Comparison of ENCODE assay signal across 11 mouse cellular contexts in the genomic region with DNA sequence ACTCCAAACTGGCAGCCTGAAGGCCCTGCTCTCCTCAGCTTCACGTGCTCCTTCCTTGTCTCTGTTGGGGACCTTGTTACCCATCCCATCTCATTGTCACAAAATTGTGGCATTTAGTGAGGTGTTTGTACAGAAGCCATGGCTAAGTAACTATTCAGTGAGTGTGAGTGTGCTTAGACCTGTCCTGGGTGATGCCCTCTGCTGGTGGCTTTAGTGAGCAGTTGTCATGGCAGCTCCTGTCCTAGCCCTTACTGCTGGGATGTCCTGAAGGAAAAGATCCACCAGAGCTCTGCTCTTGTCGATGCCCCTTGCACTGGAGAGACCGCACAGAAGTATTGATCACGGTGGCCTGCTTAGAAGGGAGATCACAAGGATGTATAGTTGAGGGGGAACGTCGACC. TPM values are rescaled to one million over a fixed set of nuclear protein-coding genes. Genes with fewer than 3 reads are reported as not detected.
DNase-seq lines count a peak whose midpoint lies in the region; ATAC-seq and TF ChIP-seq lines count a peak whose summit lies in the region.
"Had no signal": no experiment of that assay in that cellular context is flagged by ENCODE, and none has a peak within 500 bp of the region (broad histone marks: within the 10 kb centered on the region; RNA-seq: fewer than 3 reads in every experiment).

No protein-coding gene starts in this region.

- TF ChIP-seq EP300 in liver, embryonic 14.5 days (IDR thresholded peaks at IDR 0.05; ENCODE audit: low read depth), result no peak

- H3K36me3 ChIP-seq in liver, embryonic 14.5 days (replicated peaks; ENCODE audit: control insufficient read depth, insufficient read depth, low read depth), result peaks cover 46% of the 10 kb centered on the region
- peaks cover 82% of the 10 kb centered on the region for H3K36me3 ChIP-seq in liver, embryonic 12.5 days

- ATAC-seq in liver, embryonic 14.5 days (ENCODE audit: insufficient read depth), result no peak
- ATAC-seq in liver, embryonic 12.5 days, result no peak
- ATAC-seq in megakaryocyte-erythroid progenitor cell, adult 5-6 weeks (replicated peaks; ENCODE audit: low FRiP score, low TSS enrichment, poor library complexity, severe bottlenecking), result peak; percentile 62; the same call in 1 of the 2 replicates

- H3K27ac ChIP-seq in liver, embryonic 14.5 days, result no peak overlapping the region
- H3K27ac ChIP-seq in liver, embryonic 12.5 days, result no peak overlapping the region

- no peaks in the 10 kb centered on the region for H3K27me3 ChIP-seq in liver, embryonic 14.5 days (ENCODE audit: control insufficient read depth, insufficient read depth, low read length)
- H3K27me3 ChIP-seq in liver, embryonic 12.5 days (replicated peaks), result no peaks in the 10 kb centered on the region
- H3K27me3 ChIP-seq: megakaryocyte, embryonic 14.5 days had no signal

- no peak overlapping the region for H3K4me3 ChIP-seq in liver, embryonic 14.5 days (ENCODE audit: insufficient read depth in 1 of 2, low read depth in 2 of 2, low read length in 2 of 2)
- no peak overlapping the region for H3K4me3 ChIP-seq in liver, embryonic 12.5 days
- H3K4me3 ChIP-seq: megakaryocyte, embryonic 14.5 days had no signal

- DNase-seq in adrenal gland, postnatal 14 days, result peak; percentile 40
- no peak for DNase-seq in adrenal gland, postnatal 4 days (ENCODE audit: low spot score in 2 of 2)
- DNase-seq in liver, embryonic 14.5 days (ENCODE audit: low read depth in 3 of 3, low spot score in 3 of 3), result no peak
- DNase-seq in ZHBTc4 (ENCODE audit: low read depth, low spot score), result peak; percentile 45
- DNase-seq in urinary bladder, adult 2 months (ENCODE audit: low spot score), result no peak
- no peak for DNase-seq in neural tube, embryonic 10.5 days (ENCODE audit: extremely low spot score, low spot score)

- TF ChIP-seq CTCF in liver, embryonic 14.5 days (IDR thresholded peaks at IDR 0.05; ENCODE audit: low read depth), result peak; percentile 61

- H3K4me2 ChIP-seq in liver, embryonic 14.5 days (ENCODE audit: low read depth), result no peak overlapping the region
- no peak overlapping the region for H3K4me2 ChIP-seq in liver, embryonic 12.5 days

- H3K9me3 ChIP-seq in liver, embryonic 14.5 days (ENCODE audit: control insufficient read depth, low read length), result no peaks in the 10 kb centered on the region
- H3K9me3 ChIP-seq in liver, embryonic 12.5 days (replicated peaks), result no peaks in the 10 kb centered on the region
- H3K9me3 ChIP-seq: megakaryocyte, embryonic 14.5 days had no signal

- no peak overlapping the region for H3K9ac ChIP-seq in liver, embryonic 14.5 days (replicated peaks)
- H3K9ac ChIP-seq in liver, embryonic 12.5 days, result no peak overlapping the region

- peaks cover 0 to 3% of the 10 kb centered on the region in 2 experiments; a peak in 2 of 4 replicates for H3K4me1 ChIP-seq in liver, embryonic 14.5 days (replicated peaks; ENCODE audit: control insufficient read depth in 2 of 2, insufficient read depth in 2 of 2, low read length in 1 of 2)
- peaks cover 9% of the 10 kb centered on the region for H3K4me1 ChIP-seq in liver, embryonic 12.5 days

- WGBS in liver, embryonic 14.5 days (ENCODE audit: insufficient replicate concordance), result 86% methylated on average over 6 of the region's 6 CpGs
- WGBS in liver, embryonic 12.5 days (ENCODE audit: insufficient replicate concordance), result 76% methylated on average over 6 of the region's 6 CpGs

RNA-seq across cellular contexts. Expression of a gene that starts 7.0 kb away (rescaled TPM):
- total RNA-seq in adrenal gland, postnatal 14 days (2021), result 66.2 and 71.8 TPM in 2 replicates
- 10 to 100 TPM; 73.0 to 73.2 TPM for total RNA-seq in adrenal gland, postnatal 4 days (2021)
- 17.7 and 22.5 TPM in 2 replicates for polyA plus RNA-seq in liver, embryonic 14.5 days (2012; rRNA removed)
- 39.7 and 42.4 TPM in 2 replicates for polyA plus RNA-seq in liver, embryonic 14.5 days (2014; fragmentation: Nextera tagmentation; extraction: Ambion mirVana)
- 55.6 and 59.2 TPM in 2 replicates for polyA plus RNA-seq in liver, embryonic 12.5 days (2016; fragmentation: Nextera tagmentation; extraction: Ambion mirVana)
- 38.0 and 65.7 TPM in 2 replicates for total RNA-seq in megakaryocyte-erythroid progenitor cell, adult 5-6 weeks (2014; fragmentation: Nextera tagmentation)
- 132 and 179 TPM in 2 replicates for total RNA-seq in megakaryocyte-erythroid progenitor cell, adult 5-6 weeks (2017)
- polyA plus RNA-seq in urinary bladder, adult 2 months (2012; rRNA removed), result 72.6 and 72.7 TPM in 2 replicates

RNA-seq across cellular contexts. Expression of a gene that starts 11.1 kb away (rescaled TPM):
- not detected in 2 replicates for total RNA-seq in adrenal gland, postnatal 14 days (2021)
- not detected for total RNA-seq in adrenal gland, postnatal 4 days (2021)
- not detected in 2 replicates for polyA plus RNA-seq in liver, embryonic 14.5 days (2012; rRNA removed)
- 0.24 and 0.42 TPM in 2 replicates for polyA plus RNA-seq in liver, embryonic 14.5 days (2014; fragmentation: Nextera tagmentation; extraction: Ambion mirVana)
- polyA plus RNA-seq in liver, embryonic 12.5 days (2016; fragmentation: Nextera tagmentation; extraction: Ambion mirVana), result 0.98 and 1.1 TPM in 2 replicates
- not detected in 2 replicates for total RNA-seq in megakaryocyte-erythroid progenitor cell, adult 5-6 weeks (2014; fragmentation: Nextera tagmentation)
- total RNA-seq in megakaryocyte-erythroid progenitor cell, adult 5-6 weeks (2017), result not detected in 2 replicates
- polyA plus RNA-seq in urinary bladder, adult 2 months (2012; rRNA removed), result 0.04 TPM in 1 of 2 replicates, not detected in the other

RNA-seq across cellular contexts. Expression of a gene that starts 25.0 kb away (rescaled TPM):
- total RNA-seq in adrenal gland, postnatal 14 days (2021), result 0.94 TPM in 1 of 2 replicates, not detected in the other
- under 1 TPM in 1 of 2 experiments, not detected in 1; 0.92 TPM for total RNA-seq in adrenal gland, postnatal 4 days (2021)
- 0.08 and 0.12 TPM in 2 replicates for polyA plus RNA-seq in liver, embryonic 14.5 days (2012; rRNA removed)
- not detected in 2 replicates for polyA plus RNA-seq in liver, embryonic 14.5 days (2014; fragmentation: Nextera tagmentation; extraction: Ambion mirVana)
- polyA plus RNA-seq in liver, embryonic 12.5 days (2016; fragmentation: Nextera tagmentation; extraction: Ambion mirVana), result 0.20 TPM in 1 of 2 replicates, not detected in the other
- 2.8 TPM in 1 of 2 replicates, not detected in the other for total RNA-seq in megakaryocyte-erythroid progenitor cell, adult 5-6 weeks (2014; fragmentation: Nextera tagmentation)
- total RNA-seq in megakaryocyte-erythroid progenitor cell, adult 5-6 weeks (2017), result 0.95 and 6.7 TPM in 2 replicates
- 0.26 and 0.59 TPM in 2 replicates for polyA plus RNA-seq in urinary bladder, adult 2 months (2012; rRNA removed)
- polyA plus RNA-seq: C2C12; intestine, embryonic 14.5 days had no signal

RNA-seq across cellular contexts. Expression of a gene that starts 53.7 kb away (rescaled TPM):
- 0.15 and 0.53 TPM in 2 replicates for total RNA-seq in adrenal gland, postnatal 14 days (2021)
- under 1 TPM; 0.22 to 0.25 TPM for total RNA-seq in adrenal gland, postnatal 4 days (2021)
- polyA plus RNA-seq in liver, embryonic 14.5 days (2012; rRNA removed), result 0.30 and 0.45 TPM in 2 replicates
- 0.75 and 0.76 TPM in 2 replicates for polyA plus RNA-seq in liver, embryonic 14.5 days (2014; fragmentation: Nextera tagmentation; extraction: Ambion mirVana)
- polyA plus RNA-seq in liver, embryonic 12.5 days (2016; fragmentation: Nextera tagmentation; extraction: Ambion mirVana), result 1.1 and 1.4 TPM in 2 replicates
- total RNA-seq in megakaryocyte-erythroid progenitor cell, adult 5-6 weeks (2014; fragmentation: Nextera tagmentation), result 0.89 TPM in 1 of 2 replicates, not detected in the other
- not detected in 2 replicates for total RNA-seq in megakaryocyte-erythroid progenitor cell, adult 5-6 weeks (2017)
- 0.88 and 1.3 TPM in 2 replicates for polyA plus RNA-seq in urinary bladder, adult 2 months (2012; rRNA removed)

Comparison
In these comparisons a context has a peak if more than half of its experiments do, and no peak if none do; other contexts are left out.
1. DNase-seq: peak in adrenal gland, postnatal 14 days (single experiment) and ZHBTc4 (single experiment); none in adrenal gland, postnatal 4 days (0 of 2), liver, embryonic 14.5 days (0 of 3), urinary bladder, adult 2 months (single experiment) and neural tube, embryonic 10.5 days (single experiment).